Mouse (Mus musculus) layer of hippocampus, postnatal 25 days (tissue): ENCODE results near the gene Miga2. TPM values are rescaled to one million over a fixed set of nuclear protein-coding genes. Genes with fewer than 3 reads are reported as not detected.
"Not testable (repeated sequence)": the region's sequence is repeated elsewhere in the genome, so short reads cannot be mapped to it uniquely, and the experiment has no call there.

Experiments used
- DNase-seq, 2 experiments: peaks; one replicate each; pipeline ENCODE4 v3.0.0; 2022; ENCODE audit warnings: mixed read lengths in 2 of 2, low spot score in 1 of 2; ENCODE audit errors: extremely low spot score in 1 of 2
- microRNA-seq, 2 experiments: library from miRNA; unstranded; fragments of <30 nt; microRNA quantifications; one replicate each; pipeline ENCODE4 v1.2.0; 2021
- total RNA-seq, 2 experiments: library from RNA; stranded (reverse); gene quantifications; 2 replicates each; pipeline ENCODE4 v1.2.3; 2021

Gene Miga2
- total RNA-seq, 2 experiments from 2014 or later, result 102 to 110 TPM

DNA sequence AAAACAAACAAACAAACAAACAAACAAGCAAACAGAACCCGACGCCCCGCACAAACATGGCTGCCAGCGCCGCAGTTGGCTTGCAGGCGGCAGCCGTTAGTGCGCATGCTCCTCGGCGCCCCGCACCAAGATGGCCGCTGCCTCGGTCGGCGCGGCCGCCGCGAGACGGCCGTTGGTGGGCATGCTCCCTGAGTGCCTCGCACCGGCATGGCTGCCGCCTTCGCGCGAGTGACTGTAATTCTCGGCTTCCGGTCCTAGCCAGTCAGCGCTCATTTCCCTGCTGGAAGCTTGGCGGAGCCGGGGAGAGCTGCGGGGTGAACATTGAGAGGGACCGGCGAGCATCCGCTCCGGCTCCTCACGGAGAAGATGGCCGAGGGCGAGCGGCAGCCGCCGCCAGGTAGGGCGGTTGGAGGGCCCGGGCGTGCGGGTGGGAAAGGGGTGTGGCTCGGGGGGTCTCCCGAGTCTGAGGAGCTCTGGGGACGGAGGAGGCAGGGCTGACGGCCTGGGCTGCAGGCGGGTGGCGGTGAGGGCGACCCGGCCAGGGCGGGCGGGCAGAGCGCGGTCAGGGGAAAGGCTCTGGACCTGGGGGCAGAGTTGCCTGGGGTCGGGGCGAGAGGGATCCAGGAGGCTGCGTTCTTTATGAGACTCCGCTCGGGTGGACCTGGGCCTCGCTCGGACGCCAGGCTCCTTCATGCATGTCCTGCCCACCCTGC lies 52.1 kb downstream of the Miga2 start, which contains the start of gene Ptpa:
Gene Ptpa, plus strand, starts transcription at position 104 of the 713 bp plus-strand sequence.
- DNase-seq, result peak in 1 of 2 experiments; percentile 89

DNA sequence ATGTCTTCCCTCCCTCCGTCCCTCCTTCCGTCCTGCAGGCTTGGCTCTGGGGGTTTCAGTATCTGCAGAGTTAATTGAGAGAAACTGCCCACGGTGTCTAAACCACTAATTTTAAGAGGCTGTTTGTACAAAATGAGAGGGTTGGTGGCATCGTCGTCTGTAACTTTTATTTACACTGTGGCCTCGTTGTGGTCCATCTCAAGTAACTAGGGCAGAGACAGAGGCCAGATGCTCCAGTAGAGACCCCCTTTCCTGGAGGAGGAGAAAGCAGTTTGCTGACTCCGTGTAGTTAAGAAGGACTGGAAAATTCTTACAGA lies 52.6 kb downstream of the Miga2 start:
- DNase-seq, result no peak

DNA sequence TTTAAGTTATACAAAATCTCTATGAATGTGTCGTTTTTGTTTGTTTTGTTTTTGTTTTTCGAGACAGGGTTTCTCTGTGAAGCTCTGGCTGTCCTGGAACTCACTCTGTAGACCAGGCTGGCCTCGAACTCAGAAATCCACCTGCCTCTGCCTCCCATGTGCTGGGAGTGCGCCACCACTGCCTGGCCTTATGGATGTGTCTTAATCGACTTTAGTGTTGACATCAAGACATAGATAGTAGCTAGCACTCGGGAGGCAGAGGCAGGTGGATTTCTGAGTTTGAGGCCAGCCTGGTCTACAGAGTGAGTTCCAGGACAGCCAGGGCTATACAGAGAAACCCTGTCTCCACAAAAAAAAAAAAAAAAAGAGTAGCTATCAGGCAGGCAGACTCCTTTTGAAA lies 53.1 kb downstream of the Miga2 start:
- not testable (repeated sequence) for DNase-seq

DNA sequence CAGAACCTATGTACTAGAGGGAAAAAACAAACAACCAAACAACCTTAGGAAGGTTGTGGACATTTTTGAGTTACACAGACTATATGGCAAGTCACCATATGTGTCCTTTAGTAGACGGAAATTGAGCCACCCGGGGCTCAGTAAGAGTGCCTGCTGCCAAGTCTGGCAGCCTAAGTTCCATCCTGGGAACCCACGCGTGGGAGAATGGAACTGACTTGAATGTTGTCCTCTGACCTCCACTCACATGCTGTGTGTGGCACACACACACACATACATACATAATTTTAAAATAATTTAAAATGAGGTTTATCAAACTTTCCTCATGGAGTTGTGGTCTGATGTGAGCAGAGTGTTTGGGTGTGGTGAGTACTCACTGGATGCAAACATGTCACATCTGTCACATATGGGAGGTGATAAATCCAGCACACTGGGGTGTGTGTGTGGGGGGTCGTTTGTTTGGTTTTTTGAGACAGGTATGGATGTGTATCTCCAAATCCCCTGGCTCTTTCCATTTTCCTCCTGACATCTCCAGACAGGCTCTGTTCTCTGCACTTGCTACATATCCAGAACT lies 53.6 kb downstream of the Miga2 start:
- no peak for DNase-seq

DNA sequence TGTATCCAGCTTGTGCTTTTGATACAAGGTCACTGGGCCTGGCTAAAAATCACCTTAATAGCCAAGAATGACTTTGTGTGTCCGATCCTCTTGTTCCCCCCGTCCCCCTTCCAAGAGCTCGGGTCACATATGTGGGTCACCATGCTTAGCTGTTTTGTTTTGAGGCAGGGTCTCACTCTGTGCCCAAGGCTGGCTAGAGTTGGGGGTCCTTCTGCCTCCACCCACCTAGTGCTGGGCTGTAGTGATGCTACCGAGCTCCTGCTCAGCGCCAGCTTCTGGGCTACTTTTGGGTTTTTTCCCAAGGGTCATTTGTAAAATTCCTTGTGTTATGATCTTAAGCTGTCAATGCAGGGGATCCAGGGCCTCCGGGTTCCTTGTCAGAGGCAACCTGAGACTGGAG lies 54.2 kb downstream of the Miga2 start:
- no peak for DNase-seq

DNA sequence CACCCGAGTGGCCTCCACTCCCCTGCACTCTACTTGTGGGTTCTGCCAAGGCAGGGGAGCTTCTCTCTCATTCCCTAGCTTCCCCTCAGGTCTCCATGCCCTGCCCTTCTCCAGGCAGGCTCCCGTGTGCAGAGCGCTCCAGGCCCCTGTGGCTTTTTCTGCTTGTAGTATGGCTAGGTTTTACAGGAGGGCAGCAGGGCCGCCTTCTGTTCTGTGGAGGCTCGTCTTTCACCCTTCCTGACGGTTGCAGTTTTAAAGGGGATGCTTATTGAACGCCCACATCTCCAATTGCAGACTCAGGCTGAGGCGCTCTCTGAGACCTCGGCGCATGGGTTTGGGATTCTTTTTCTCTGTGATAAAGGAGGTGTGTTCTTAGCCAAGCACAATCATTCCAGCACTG lies 55.1 kb downstream of the Miga2 start:
- no peak for DNase-seq

DNA sequence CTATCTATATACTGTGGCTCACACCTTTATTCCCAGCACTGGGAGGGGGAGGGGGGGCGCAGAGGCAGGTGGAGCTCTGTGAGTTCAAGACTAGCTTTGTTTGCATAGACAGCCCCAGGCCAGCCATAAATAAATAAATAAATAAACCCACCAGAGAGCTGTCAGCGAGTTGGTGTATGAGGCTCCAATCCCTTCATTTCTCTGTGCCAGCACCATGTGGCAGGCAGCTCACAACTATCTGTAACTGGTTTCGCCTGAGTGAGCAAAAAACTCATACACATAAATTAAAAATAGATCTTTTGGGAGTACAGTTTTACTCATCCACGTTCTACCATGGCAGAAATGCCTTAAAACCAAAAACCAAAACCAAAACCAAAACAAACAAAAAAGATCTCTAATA lies 57.4 kb downstream of the Miga2 start:
- no peak for DNase-seq

DNA sequence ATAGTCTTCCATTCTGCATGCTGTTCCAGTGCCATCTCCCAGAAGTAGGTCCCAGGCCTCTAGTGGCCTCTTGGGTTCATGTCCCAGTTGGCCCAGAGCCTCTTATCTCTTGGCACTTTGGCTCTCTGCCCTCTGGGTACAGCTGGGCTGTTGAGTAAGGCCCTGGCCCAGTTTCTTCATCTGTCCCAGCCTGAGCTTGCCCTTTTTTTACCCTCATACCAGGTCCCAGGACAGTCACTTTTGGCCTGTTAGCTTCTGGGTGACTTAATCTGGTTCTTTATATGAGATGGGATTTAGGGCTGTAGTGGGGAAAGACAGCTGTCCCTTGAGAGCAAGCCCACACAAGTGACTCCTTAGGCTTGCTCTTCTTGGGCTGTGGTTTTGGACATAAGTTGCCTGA lies 65.1 kb downstream of the Miga2 start:
- DNase-seq, result no peak

Small RNA genes lying within 50 kb of the gene (microRNA-seq; reads per million reads assigned to microRNA genes)
- 0 reads per million in 2 experiments for gene Gm47292

Other genes starting within 250 kb of the Miga2 start
- 100 to 1,000 TPM; 191 to 213 TPM for gene Zer1, start 239.6 kb upstream of the Miga2 start, total RNA-seq
- gene Tbc1d13, start 230.5 kb upstream of the Miga2 start, total RNA-seq, result 10 to 100 TPM; 59.0 to 61.6 TPM
- gene Endog, start 192.7 kb upstream of the Miga2 start, total RNA-seq, result 10 to 100 TPM; 22.7 to 25.0 TPM
- gene Spout1, start 185.8 kb upstream of the Miga2 start, total RNA-seq, result 10 to 100 TPM; 35.1 to 35.4 TPM
- 10 to 100 TPM; 17.1 to 18.4 TPM for gene Kyat1, start 158.4 kb upstream of the Miga2 start, total RNA-seq
- gene Lrrc8a, start 126.5 kb upstream of the Miga2 start, total RNA-seq, result 10 to 100 TPM; 57.1 to 60.7 TPM
- 1 to 10 TPM; 6.1 to 7.4 TPM for gene Gm28035, start 123.7 kb upstream of the Miga2 start, total RNA-seq
- 10 to 100 TPM; 18.6 to 24.8 TPM for gene Phyhd1, start 98.0 kb upstream of the Miga2 start, total RNA-seq
- gene Gm28038, start 83.2 kb upstream of the Miga2 start, total RNA-seq, result not detected
- gene Dolk, start 77.9 kb upstream of the Miga2 start, total RNA-seq, result 10 to 100 TPM; 24.3 to 25.7 TPM
- gene Nup188, start 77.8 kb upstream of the Miga2 start, total RNA-seq, result 10 to 100 TPM; 18.7 to 22.0 TPM
- 100 to 1,000 TPM; 249 to 278 TPM for gene Sh3glb2, start 4.9 kb upstream of the Miga2 start, total RNA-seq
- 10 to 100 TPM; 25.1 to 27.5 TPM for gene Dolpp1, start 28.0 kb downstream of the Miga2 start, total RNA-seq
- gene Crat, start 51.6 kb downstream of the Miga2 start, total RNA-seq, result 10 to 100 TPM; 49.6 to 51.1 TPM
- gene Ptpa, start 51.8 kb downstream of the Miga2 start, total RNA-seq, result 100 to 1,000 TPM; 163 to 169 TPM
- 10 to 100 TPM; 12.8 to 13.1 TPM for gene Ier5l, start 110.0 kb downstream of the Miga2 start, total RNA-seq
- 10 to 100 TPM in 1 of 2 experiments, 1 to 10 TPM in 1; 3.0 to 10.3 TPM for gene Cstad, start 230.8 kb downstream of the Miga2 start, total RNA-seq